Mouse (Mus musculus): ENCODE data around the gene Tmem242.

GRCm38 (mm10) chr17:5386885-5387545, 53.0 kb downstream of the Tmem242 start:
- TF ChIP-seq POLR2A (IDR thresholded peaks at IDR 0.05; ENCODE audit: low read depth, low read length) (no peak), CTCF (IDR thresholded peaks at IDR 0.05; ENCODE audit: extremely low read depth, insufficient read length, insufficient replicate concordance, low read depth, low read length) (no peak)

Measured in small intestine, adult 2 months (tissue).